Mouse (Mus musculus): ENCODE results near the gene Pkig. TPM values are rescaled to one million over a fixed set of nuclear protein-coding genes. Genes with fewer than 3 reads are reported as not detected.

Pkig gene
- polyA plus RNA-seq (2017; shearing (Covaris generic)), result 7.7 TPM

GRCm38 (mm10) chr2:163657975-163658886 lies at the start of gene Pkig:
TSS of gene Pkig (plus strand) at chr2:163658386.

GRCm38 (mm10) chr2:163644575-163645385 lies 13.4 kb upstream of the Pkig start, which contains the start of gene Serinc3:
TSS of gene Serinc3 (minus strand) at chr2:163645131.

GRCm38 (mm10) chr2:163749647-163750611 lies 91.7 kb downstream of the Pkig start, which contains the start of gene Ada:
TSS of gene Ada (minus strand) at chr2:163750239.

Other genes starting within 250 kb of the Pkig start
- gene Oser1, start 233.7 kb upstream of the Pkig start, polyA plus RNA-seq (2017; shearing (Covaris generic)), result 108 TPM
- not detected for gene Gdap1l1, start 219.9 kb upstream of the Pkig start, polyA plus RNA-seq (2017; shearing (Covaris generic))
- 5.1 TPM for gene Fitm2, start 185.8 kb upstream of the Pkig start, polyA plus RNA-seq (2017; shearing (Covaris generic))
- not detected for gene R3hdml, start 166.1 kb upstream of the Pkig start, polyA plus RNA-seq (2017; shearing (Covaris generic))
- not detected for gene Hnf4a, start 151.6 kb upstream of the Pkig start, polyA plus RNA-seq (2017; shearing (Covaris generic))
- 82.8 TPM for gene Ttpal, start 56.1 kb upstream of the Pkig start, polyA plus RNA-seq (2017; shearing (Covaris generic))
- 944 TPM for gene Serinc3, start 13.3 kb upstream of the Pkig start, polyA plus RNA-seq (2017; shearing (Covaris generic))
- gene Ada, start 91.9 kb downstream of the Pkig start, polyA plus RNA-seq (2017; shearing (Covaris generic)), result 14.0 TPM
- not detected for gene Ccn5, start 162.5 kb downstream of the Pkig start, polyA plus RNA-seq (2017; shearing (Covaris generic))
- not detected for gene Kcnk15, start 195.3 kb downstream of the Pkig start, polyA plus RNA-seq (2017; shearing (Covaris generic))